Mouse (Mus musculus): ENCODE results near the gene Cela1. TPM values are rescaled to one million over a fixed set of nuclear protein-coding genes. Genes with fewer than 3 reads are reported as not detected.

Gene Cela1
- polyA plus RNA-seq, 1 experiment, result 32.1 TPM

DNA sequence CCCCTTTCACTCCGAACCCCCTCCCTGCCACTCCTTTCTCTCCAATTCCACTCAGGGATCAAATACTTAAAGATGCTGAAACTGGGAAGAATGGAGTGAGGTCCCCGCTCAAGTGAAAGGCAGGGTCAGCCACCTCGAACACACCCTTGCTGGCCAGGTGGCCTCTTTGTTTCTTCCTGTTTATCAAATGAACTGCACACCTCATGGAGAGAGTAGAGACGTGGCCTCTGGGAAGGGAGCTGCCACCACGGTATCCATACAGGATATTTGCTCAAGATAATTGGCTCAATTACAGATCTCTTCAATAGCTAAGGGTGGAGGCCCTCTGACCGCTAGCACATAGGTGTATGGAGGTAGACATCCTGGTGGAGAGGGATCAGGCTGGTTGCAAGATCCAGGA, 34.8 kb upstream of the Cela1 start:
- no peaks in the 10 kb centered on the region for H3K79me3 ChIP-seq (ENCODE audit: low read depth)
- TF ChIP-seq MYOG (IDR thresholded peaks at IDR 0.05; ENCODE audit: control insufficient read depth, extremely low read depth, insufficient read length), result no peak
- TF ChIP-seq CTCF (IDR thresholded peaks at IDR 0.05; ENCODE audit: control insufficient read depth, insufficient read depth, insufficient read length), result no peak
- no peak for TF ChIP-seq USF1 (IDR thresholded peaks at IDR 0.05; ENCODE audit: low read depth)
- TF ChIP-seq MYOD1 (IDR thresholded peaks at IDR 0.05; ENCODE audit: control insufficient read depth, insufficient read length, low read depth), result no peak
- no peak for TF ChIP-seq FOSL1 (IDR thresholded peaks at IDR 0.05; ENCODE audit: insufficient read depth, low read length, poor library complexity, severe bottlenecking)
- no peak for TF ChIP-seq CEBPB (IDR thresholded peaks at IDR 0.05; ENCODE audit: low read depth)
- no peaks in the 10 kb centered on the region for H3K36me3 ChIP-seq (ENCODE audit: control insufficient read depth, insufficient read depth)
- no peaks in the 10 kb centered on the region for H3K79me2 ChIP-seq (ENCODE audit: control insufficient read depth, insufficient read depth)
- no peak overlapping the region for H3K4me3 ChIP-seq (ENCODE audit: insufficient read depth, poor library complexity, severe bottlenecking)
- no peaks in the 10 kb centered on the region for H3K27me3 ChIP-seq (ENCODE audit: control insufficient read depth, insufficient read depth, insufficient read length)
- H3ac ChIP-seq (ENCODE audit: control insufficient read depth, insufficient read length, low read depth), result no peak overlapping the region

DNA sequence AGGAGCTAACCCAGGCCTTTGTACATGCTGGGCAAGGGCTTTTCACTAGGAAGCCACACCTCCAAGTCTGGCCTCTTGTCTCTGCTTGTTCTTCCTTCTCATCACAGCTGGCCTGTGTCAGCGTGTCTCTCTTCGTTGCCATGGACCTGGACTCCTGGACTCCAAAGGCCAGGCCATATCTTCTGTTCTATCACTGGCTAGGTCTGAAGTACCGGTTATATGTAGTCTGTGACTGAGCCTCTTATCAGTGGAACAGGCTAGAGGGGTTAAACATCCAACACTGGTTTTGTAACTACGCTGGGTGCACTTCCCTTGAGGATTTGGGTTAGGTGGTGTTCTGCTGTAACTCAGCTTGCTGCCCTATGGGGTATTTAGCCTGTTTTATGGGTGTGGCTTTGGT, 34.3 kb upstream of the Cela1 start:
- Histone ChIP-seq H3K4me3 (ENCODE audit: insufficient read depth, poor library complexity, severe bottlenecking) (no peak overlapping the region), H3K79me3 (ENCODE audit: low read depth) (no peaks in the 10 kb centered on the region), H3K27me3 (ENCODE audit: control insufficient read depth, insufficient read depth, insufficient read length) (no peaks in the 10 kb centered on the region), H3K79me2 (ENCODE audit: control insufficient read depth, insufficient read depth) (no peaks in the 10 kb centered on the region), H3ac (ENCODE audit: control insufficient read depth, insufficient read length, low read depth) (no peak overlapping the region), H3K36me3 (ENCODE audit: control insufficient read depth, insufficient read depth) (no peaks in the 10 kb centered on the region)
- TF ChIP-seq CTCF (IDR thresholded peaks at IDR 0.05; ENCODE audit: control insufficient read depth, insufficient read depth, insufficient read length) (no peak), MYOD1 (IDR thresholded peaks at IDR 0.05; ENCODE audit: control insufficient read depth, insufficient read length, low read depth) (no peak), USF1 (IDR thresholded peaks at IDR 0.05; ENCODE audit: low read depth) (no peak), CEBPB (IDR thresholded peaks at IDR 0.05; ENCODE audit: low read depth) (no peak), FOSL1 (IDR thresholded peaks at IDR 0.05; ENCODE audit: insufficient read depth, low read length, poor library complexity, severe bottlenecking) (no peak)

DNA sequence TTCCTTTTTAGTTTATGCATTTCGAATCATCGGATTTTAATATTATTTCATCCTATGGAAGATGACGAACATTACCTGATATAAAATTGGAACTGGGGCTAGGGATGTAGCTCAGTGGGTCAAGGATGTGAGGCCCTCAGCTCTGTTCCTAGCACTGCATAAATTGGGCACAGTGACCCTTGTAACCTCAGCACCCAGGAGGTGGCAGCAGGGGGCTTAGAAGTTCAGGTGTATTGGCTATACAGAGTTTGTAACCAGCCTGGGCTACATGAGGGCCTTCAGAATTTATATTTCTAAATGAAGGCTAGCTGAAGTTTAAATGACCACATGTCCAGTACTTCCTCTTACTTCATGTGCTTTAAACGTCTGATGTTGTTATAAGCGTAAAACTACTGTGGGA, 33.7 kb upstream of the Cela1 start:
- H3K27me3 ChIP-seq (ENCODE audit: control insufficient read depth, insufficient read depth, insufficient read length), result no peaks in the 10 kb centered on the region
- H3K36me3 ChIP-seq (ENCODE audit: control insufficient read depth, insufficient read depth), result no peaks in the 10 kb centered on the region
- no peaks in the 10 kb centered on the region for H3K79me2 ChIP-seq (ENCODE audit: control insufficient read depth, insufficient read depth)
- H3K4me3 ChIP-seq (ENCODE audit: insufficient read depth, poor library complexity, severe bottlenecking), result no peak overlapping the region
- no peak for TF ChIP-seq CEBPB (IDR thresholded peaks at IDR 0.05; ENCODE audit: low read depth)
- TF ChIP-seq USF1 (IDR thresholded peaks at IDR 0.05; ENCODE audit: low read depth), result no peak
- no peak for TF ChIP-seq MYOG (IDR thresholded peaks at IDR 0.05; ENCODE audit: control insufficient read depth, extremely low read depth, insufficient read length)
- TF ChIP-seq CTCF (IDR thresholded peaks at IDR 0.05; ENCODE audit: control insufficient read depth, insufficient read depth, insufficient read length), result no peak
- no peak for TF ChIP-seq FOSL1 (IDR thresholded peaks at IDR 0.05; ENCODE audit: insufficient read depth, low read length, poor library complexity, severe bottlenecking)
- TF ChIP-seq MAX (IDR thresholded peaks at IDR 0.05), result no peak
- no peak for TF ChIP-seq MYOD1 (IDR thresholded peaks at IDR 0.05; ENCODE audit: control insufficient read depth, insufficient read length, low read depth)
- H3K79me3 ChIP-seq (ENCODE audit: low read depth), result no peaks in the 10 kb centered on the region
- no peak overlapping the region for H3ac ChIP-seq (ENCODE audit: control insufficient read depth, insufficient read length, low read depth)

DNA sequence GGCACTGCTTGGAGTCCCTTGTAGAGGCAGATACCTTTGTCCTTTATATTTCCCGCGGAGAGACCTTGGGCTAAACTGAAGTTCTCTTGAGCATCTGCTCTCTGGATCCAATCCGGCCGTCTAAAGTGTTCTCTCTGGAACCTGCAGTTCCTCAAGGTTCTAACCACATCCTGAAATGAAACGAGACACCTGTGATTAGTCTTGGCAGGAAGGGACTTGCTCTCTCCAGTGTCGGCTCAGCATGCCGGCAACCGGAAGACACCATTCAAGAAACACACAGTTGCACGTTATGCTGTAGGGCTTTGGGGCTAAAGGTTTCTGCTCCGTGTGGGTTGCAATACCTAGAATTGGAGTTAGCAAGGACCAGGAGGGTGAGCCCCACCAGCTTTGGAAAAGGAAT, 32.3 kb upstream of the Cela1 start:
- TF ChIP-seq FOSL1 (IDR thresholded peaks at IDR 0.05; ENCODE audit: insufficient read depth, low read length, poor library complexity, severe bottlenecking) (no peak), MAX (IDR thresholded peaks at IDR 0.05) (no peak), USF1 (IDR thresholded peaks at IDR 0.05; ENCODE audit: low read depth) (no peak), MYOD1 (IDR thresholded peaks at IDR 0.05; ENCODE audit: control insufficient read depth, insufficient read length, low read depth) (no peak)
- Histone ChIP-seq H3ac (ENCODE audit: control insufficient read depth, insufficient read length, low read depth) (no peak overlapping the region), H3K79me2 (ENCODE audit: control insufficient read depth, insufficient read depth) (no peaks in the 10 kb centered on the region), H3K27me3 (ENCODE audit: control insufficient read depth, insufficient read depth, insufficient read length) (no peaks in the 10 kb centered on the region), H3K79me3 (ENCODE audit: low read depth) (no peaks in the 10 kb centered on the region), H3K36me3 (ENCODE audit: control insufficient read depth, insufficient read depth) (no peaks in the 10 kb centered on the region), H3K4me3 (ENCODE audit: insufficient read depth, poor library complexity, severe bottlenecking) (no peak overlapping the region)

DNA sequence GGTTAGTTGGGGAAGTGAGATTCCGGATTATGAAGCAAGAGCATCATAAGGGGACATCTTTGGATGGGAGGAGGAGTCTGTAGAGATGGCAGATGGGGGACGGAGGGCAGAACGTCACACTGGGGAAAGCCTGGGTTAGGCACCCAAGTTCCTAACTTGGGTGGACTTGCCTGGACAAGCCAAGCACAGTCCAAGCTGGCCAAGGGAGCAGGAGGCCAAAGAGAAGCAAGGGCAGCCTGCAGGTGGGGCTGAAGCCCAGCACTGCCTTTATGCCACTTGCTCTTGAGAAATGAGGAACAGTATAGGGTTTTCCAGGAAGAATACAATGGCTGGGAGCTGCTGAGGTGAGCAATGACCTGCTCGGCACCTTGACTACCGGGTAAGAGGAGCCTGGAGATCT, 31.5 kb upstream of the Cela1 start:
- H3K27me3 ChIP-seq (ENCODE audit: control insufficient read depth, insufficient read depth, insufficient read length), result no peaks in the 10 kb centered on the region
- H3K79me2 ChIP-seq (ENCODE audit: control insufficient read depth, insufficient read depth), result no peaks in the 10 kb centered on the region

DNA sequence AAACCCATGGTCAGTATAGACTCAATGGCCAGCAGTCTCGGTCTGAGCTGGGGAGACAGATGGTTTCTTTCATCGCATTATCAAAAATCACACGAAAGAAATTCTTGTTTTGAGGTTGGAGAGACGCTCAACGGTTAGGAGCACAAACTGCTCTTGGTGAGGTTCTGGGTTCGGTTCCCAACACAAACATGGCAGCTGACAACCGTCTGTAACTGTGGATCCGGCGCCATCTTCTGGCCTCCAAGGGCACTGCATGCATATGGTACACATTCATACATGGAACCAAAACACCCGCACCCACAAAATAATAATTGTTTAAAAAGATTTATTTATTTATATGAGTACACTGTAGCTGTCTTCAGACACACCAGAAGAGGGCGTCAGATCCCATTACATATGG, 30.9 kb upstream of the Cela1 start:
- H3K79me3 ChIP-seq (ENCODE audit: low read depth), result no peaks in the 10 kb centered on the region
- no peaks in the 10 kb centered on the region for H3K79me2 ChIP-seq (ENCODE audit: control insufficient read depth, insufficient read depth)
- TF ChIP-seq CTCF (IDR thresholded peaks at IDR 0.05; ENCODE audit: control insufficient read depth, insufficient read depth, insufficient read length), result peak; percentile 27
- no peak for TF ChIP-seq CEBPB (IDR thresholded peaks at IDR 0.05; ENCODE audit: low read depth)
- no peak for TF ChIP-seq MYOD1 (IDR thresholded peaks at IDR 0.05; ENCODE audit: control insufficient read depth, insufficient read length, low read depth)
- H3K27me3 ChIP-seq (ENCODE audit: control insufficient read depth, insufficient read depth, insufficient read length), result no peaks in the 10 kb centered on the region
- H3ac ChIP-seq (ENCODE audit: control insufficient read depth, insufficient read length, low read depth), result no peak overlapping the region
- no peak overlapping the region for H3K4me3 ChIP-seq (ENCODE audit: insufficient read depth, poor library complexity, severe bottlenecking)
- no peaks in the 10 kb centered on the region for H3K36me3 ChIP-seq (ENCODE audit: control insufficient read depth, insufficient read depth)

More for the DNA sequence above, 31.5 kb upstream of the Cela1 start:
- no peaks in the 10 kb centered on the region for H3K79me3 ChIP-seq (ENCODE audit: low read depth)
- H3ac ChIP-seq (ENCODE audit: control insufficient read depth, insufficient read length, low read depth), result no peak overlapping the region
- H3K36me3 ChIP-seq (ENCODE audit: control insufficient read depth, insufficient read depth), result no peaks in the 10 kb centered on the region
- TF ChIP-seq MYOG (IDR thresholded peaks at IDR 0.05; ENCODE audit: control insufficient read depth, extremely low read depth, insufficient read length) (no peak), FOSL1 (IDR thresholded peaks at IDR 0.05; ENCODE audit: insufficient read depth, low read length, poor library complexity, severe bottlenecking) (no peak), MYOD1 (IDR thresholded peaks at IDR 0.05; ENCODE audit: control insufficient read depth, insufficient read length, low read depth) (no peak)
- H3K4me3 ChIP-seq (ENCODE audit: insufficient read depth, poor library complexity, severe bottlenecking), result no peak overlapping the region

Measured in C2C12 (cell line).